Mouse (Mus musculus): ENCODE results near the gene U90926. TPM values are rescaled to one million over a fixed set of nuclear protein-coding genes. Genes with fewer than 3 reads are reported as not detected.

U90926 gene
- polyA plus RNA-seq, 1 experiment from 2014 or later = not detected

DNA sequence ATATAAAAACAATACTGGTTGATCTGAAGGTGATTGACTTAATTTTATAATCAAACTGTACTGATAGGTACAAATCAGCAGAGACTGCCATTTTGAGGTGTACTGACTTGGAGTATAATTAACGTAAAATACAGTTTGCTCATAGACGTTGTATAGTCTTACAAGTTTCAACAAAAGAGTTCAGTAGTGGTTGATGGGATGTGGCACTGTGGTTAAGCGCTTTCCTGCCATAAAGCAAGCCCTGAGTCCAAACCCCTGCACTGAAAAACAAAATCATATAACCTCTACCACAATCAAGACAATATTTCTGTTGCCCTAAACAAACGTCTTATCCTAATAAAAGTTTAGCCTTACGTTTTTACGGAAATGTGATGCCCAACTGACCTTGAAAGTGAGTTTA, 49.2 kb downstream of the U90926 start:
- Histone ChIP-seq H3K36me3 (ENCODE audit: control insufficient read depth, insufficient read depth, low read length) (peaks cover 39% of the 10 kb centered on the region), H3K27ac (replicated peaks; ENCODE audit: low read depth, low read length) (no peak overlapping the region), H3K9ac (ENCODE audit: low read depth, low read length) (no peak overlapping the region), H3K4me2 (ENCODE audit: low read depth, low read length) (no peak overlapping the region), H3K27me3 (replicated peaks; ENCODE audit: control insufficient read depth, insufficient read depth, low read length) (no peaks in the 10 kb centered on the region), H3K9me3 (ENCODE audit: control insufficient read depth, low read length) (no peaks in the 10 kb centered on the region), H3K4me1 (ENCODE audit: control insufficient read depth, insufficient read depth, low read length) (no peaks in the 10 kb centered on the region), H3K4me3 (ENCODE audit: low read depth, low read length) (no peak overlapping the region)
- DNase-seq (ENCODE audit: low spot score) (no peak), ATAC-seq (ENCODE audit: low read depth) (no peak)
- WGBS = 80% methylated on average over 6 of the region's 6 CpGs

Other genes starting within 250 kb of the U90926 start
- 0.47 TPM in 1 of 2 replicates, not detected in the other for gene Odaph, start 227.9 kb downstream of the U90926 start, polyA plus RNA-seq (2014; fragmentation: Nextera tagmentation; extraction: Ambion mirVana)
- gene Cdkl2, start 171.5 kb downstream of the U90926 start, polyA plus RNA-seq (2014; fragmentation: Nextera tagmentation; extraction: Ambion mirVana) = 2.9 and 4.3 TPM in 2 replicates
- gene G3bp2, start 131.7 kb downstream of the U90926 start, polyA plus RNA-seq (2014; fragmentation: Nextera tagmentation; extraction: Ambion mirVana) = 153 and 175 TPM in 2 replicates
- 41.8 and 49.3 TPM in 2 replicates for gene Uso1, start 77.5 kb downstream of the U90926 start, polyA plus RNA-seq (2014; fragmentation: Nextera tagmentation; extraction: Ambion mirVana)
- gene Ppef2, start 40.9 kb upstream of the U90926 start, polyA plus RNA-seq (2014; fragmentation: Nextera tagmentation; extraction: Ambion mirVana) = 0.25 and 0.36 TPM in 2 replicates
- gene Naaa, start 62.8 kb upstream of the U90926 start, polyA plus RNA-seq (2014; fragmentation: Nextera tagmentation; extraction: Ambion mirVana) = 15.1 and 17.4 TPM in 2 replicates
- 37.4 and 38.8 TPM in 2 replicates for gene Sdad1, start 95.1 kb upstream of the U90926 start, polyA plus RNA-seq (2014; fragmentation: Nextera tagmentation; extraction: Ambion mirVana)
- gene Cxcl9, start 112.7 kb upstream of the U90926 start, polyA plus RNA-seq (2014; fragmentation: Nextera tagmentation; extraction: Ambion mirVana) = 0.21 and 0.22 TPM in 2 replicates
- 6.6 and 10.3 TPM in 2 replicates for gene Art3, start 116.4 kb upstream of the U90926 start, polyA plus RNA-seq (2014; fragmentation: Nextera tagmentation; extraction: Ambion mirVana)
- gene Cxcl10, start 133.5 kb upstream of the U90926 start, polyA plus RNA-seq (2014; fragmentation: Nextera tagmentation; extraction: Ambion mirVana) = 0.89 and 1.9 TPM in 2 replicates
- gene Nup54, start 219.8 kb upstream of the U90926 start, polyA plus RNA-seq (2014; fragmentation: Nextera tagmentation; extraction: Ambion mirVana) = 39.8 and 43.9 TPM in 2 replicates

Data from embryonic facial prominence, embryonic 14.5 days (tissue).